Mouse (Mus musculus): ENCODE results near the gene Adh1. TPM values are rescaled to one million over a fixed set of nuclear protein-coding genes. Genes with fewer than 3 reads are reported as not detected.

Adh1 gene
- total RNA-seq, 2 experiments from 2014 or later = 46.4 to 90.8 TPM

GRCm38 (mm10) chr3:138325466-138325865 lies 64.7 kb downstream of the Adh1 start:
- no peak for DNase-seq
- intact Hi-C loops (cut with DNase I; ENCODE audit: low total_unique reads) = no loop called here

GRCm38 (mm10) chr3:138333910-138334309 lies 73.1 kb downstream of the Adh1 start:
- no peak for DNase-seq
- intact Hi-C loops (cut with DNase I; ENCODE audit: low total_unique reads) = no loop called here

- intact Hi-C loops (cut with DNase I; ENCODE audit: low total_unique reads) = no loop called here
- DNase-seq = no peak
Observed at GRCm38 (mm10) chr3:138334320-138334719, 73.5 kb downstream of the Adh1 start.

- DNase-seq = no peak
- intact Hi-C loops (cut with DNase I; ENCODE audit: low total_unique reads) = no loop called here
Observed at GRCm38 (mm10) chr3:138335566-138335965, 74.8 kb downstream of the Adh1 start.

- intact Hi-C loops (cut with DNase I; ENCODE audit: low total_unique reads) = no loop called here
- no peak for DNase-seq
Observed at GRCm38 (mm10) chr3:138336104-138336754, 75.4 kb downstream of the Adh1 start.

Other genes starting within 250 kb of the Adh1 start
- gene 1110002E22Rik, start 195.9 kb upstream of the Adh1 start, total RNA-seq (2021) = 100 to 1,000 TPM; 105 to 170 TPM
- 1 to 10 TPM; 1.4 to 1.6 TPM for gene Gm5105, start 193.6 kb upstream of the Adh1 start, total RNA-seq (2021)
- 1 to 10 TPM; 2.4 to 2.5 TPM for gene Trmt10a, start 117.5 kb upstream of the Adh1 start, total RNA-seq (2021)
- 1 to 10 TPM; 1.9 to 2.7 TPM for gene Mttp, start 116.0 kb upstream of the Adh1 start, total RNA-seq (2021)
- gene 4930579F01Rik, start 67.2 kb upstream of the Adh1 start, total RNA-seq (2021) = not detected
- gene Adh7, start 43.2 kb upstream of the Adh1 start, total RNA-seq (2021) = under 1 TPM; 0.13 to 0.37 TPM
- gene Adh6a, start 52.3 kb downstream of the Adh1 start, total RNA-seq (2021) = not detected
- gene Adh6b, start 80.8 kb downstream of the Adh1 start, total RNA-seq (2021) = under 1 TPM in 1 of 2 experiments, not detected in 1; 0.16 TPM
- gene Adh4, start 154.5 kb downstream of the Adh1 start, total RNA-seq (2021) = not detected
- 10 to 100 TPM; 65.5 to 69.2 TPM for gene Adh5, start 182.1 kb downstream of the Adh1 start, total RNA-seq (2021)
- 10 to 100 TPM; 43.5 to 44.8 TPM for gene Metap1, start 228.5 kb downstream of the Adh1 start, total RNA-seq (2021)

Measured in gastrocnemius, postnatal 14 days (tissue).